Mouse (Mus musculus): ENCODE data around the gene Otop2. TPM values are rescaled to one million over a fixed set of nuclear protein-coding genes. Genes with fewer than 3 reads are reported as not detected.

Gene Otop2
- total and polyA plus RNA-seq, 3 experiments, result not detected

- H3K79me2 ChIP-seq (ENCODE audit: control insufficient read depth, insufficient read depth, low read length, poor library complexity), result no peaks in the 10 kb centered on the region
- H3K4me3 ChIP-seq (ENCODE audit: control insufficient read depth in 1 of 2, insufficient read depth in 1 of 2, low read depth in 2 of 2, low read length in 2 of 2), result no peak overlapping the region
- H3K9ac ChIP-seq (ENCODE audit: control insufficient read depth, low read depth, low read length, poor library complexity, severe bottlenecking), result no peak overlapping the region
- H3K9me3 ChIP-seq (replicated peaks; ENCODE audit: insufficient read depth, low read length), result no peaks in the 10 kb centered on the region
- no peak overlapping the region for H3K27ac ChIP-seq (ENCODE audit: control insufficient read depth, low read depth, low read length)
- no peak for TF ChIP-seq TAL1 (IDR thresholded peaks at IDR 0.05; ENCODE audit: low read length)
- H3K27me3 ChIP-seq (ENCODE audit: control insufficient read depth in 1 of 2, insufficient read depth in 2 of 2, low read length in 2 of 2), result no peaks in the 10 kb centered on the region
- peaks cover 0 to 1% of the 10 kb centered on the region in 2 experiments; a peak in 1 of 4 replicates for H3K36me3 ChIP-seq (ENCODE audit: control insufficient read depth in 1 of 2, insufficient read depth in 2 of 2, low read length in 2 of 2)
- DNase-seq (ENCODE audit: low read depth, low spot score), result no peak
- H3K4me1 ChIP-seq (ENCODE audit: control insufficient read depth in 1 of 2, insufficient read depth in 2 of 2, low read length in 2 of 2), result peaks cover 0 to 1% of the 10 kb centered on the region in 2 experiments; a peak in 2 of 4 replicates
Observed at GRCm38 (mm10) chr11:115285282-115285681, 21.7 kb upstream of the Otop2 start.

DNA sequence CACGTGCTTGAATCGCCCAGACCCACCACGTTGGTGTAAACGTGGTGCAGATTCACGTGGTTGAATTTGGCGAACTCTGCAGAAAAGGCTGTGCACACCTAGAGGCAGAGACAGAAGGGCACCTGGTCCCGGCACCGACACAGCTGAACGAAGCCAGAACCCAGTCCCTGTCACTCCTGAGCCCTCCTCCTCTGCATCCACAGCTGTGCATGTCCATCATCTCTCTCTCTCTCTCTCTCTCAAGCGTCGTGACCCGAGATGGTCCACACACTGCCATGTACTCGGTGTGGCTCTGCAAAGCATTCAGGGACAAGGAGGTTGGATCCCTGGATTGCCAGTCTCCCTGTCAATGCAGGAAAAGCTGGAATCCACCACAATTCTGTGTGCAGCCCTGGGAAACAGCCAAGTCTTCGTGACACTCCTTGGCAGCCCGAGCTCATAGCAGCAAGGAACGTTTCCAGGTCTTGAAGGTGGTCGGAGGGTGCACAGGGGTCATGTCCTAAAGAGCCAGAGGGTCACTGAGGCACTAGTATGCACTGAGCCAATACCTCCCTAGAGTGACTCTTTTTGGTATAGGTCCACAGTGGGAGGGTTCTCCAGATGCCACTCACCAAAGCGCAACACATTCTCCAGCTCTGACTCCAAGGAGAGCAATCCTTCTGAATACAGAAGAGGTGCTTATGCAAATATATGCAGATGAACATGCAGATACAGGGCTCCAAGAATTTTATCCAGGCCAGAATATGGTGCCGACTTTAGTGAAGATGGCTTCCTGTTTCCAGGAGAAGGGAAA is 20.6 kb upstream of the Otop2 start:
- H3K79me2 ChIP-seq (ENCODE audit: control insufficient read depth, insufficient read depth, low read length, poor library complexity), result no peaks in the 10 kb centered on the region
- H3K4me1 ChIP-seq (ENCODE audit: control insufficient read depth in 1 of 2, insufficient read depth in 2 of 2, low read length in 2 of 2), result no peaks in the 10 kb centered on the region
- no peak overlapping the region for H3K4me3 ChIP-seq (ENCODE audit: control insufficient read depth in 1 of 2, insufficient read depth in 1 of 2, low read depth in 2 of 2, low read length in 2 of 2)
- H3K9ac ChIP-seq (ENCODE audit: control insufficient read depth, low read depth, low read length, poor library complexity, severe bottlenecking), result no peak overlapping the region
- H3K27ac ChIP-seq (ENCODE audit: control insufficient read depth, low read depth, low read length), result no peak overlapping the region
- H3K36me3 ChIP-seq (ENCODE audit: control insufficient read depth in 1 of 2, insufficient read depth in 2 of 2, low read length in 2 of 2), result no peaks in the 10 kb centered on the region
- no peaks in the 10 kb centered on the region for H3K27me3 ChIP-seq (ENCODE audit: control insufficient read depth in 1 of 2, insufficient read depth in 2 of 2, low read length in 2 of 2)
- no peak for TF ChIP-seq GATA1 (IDR thresholded peaks at IDR 0.05; ENCODE audit: low read depth, low read length)
- TF ChIP-seq ETS1 (IDR thresholded peaks at IDR 0.05; ENCODE audit: low read depth, low read length), result no peak
- no peak for TF ChIP-seq MAX (IDR thresholded peaks at IDR 0.05; ENCODE audit: low read length)
- no peak for TF ChIP-seq BHLHE40 (IDR thresholded peaks at IDR 0.05; ENCODE audit: borderline replicate concordance, low read depth, low read length)
- no peak for DNase-seq (ENCODE audit: low read depth, low spot score)
- H3K9me3 ChIP-seq (replicated peaks; ENCODE audit: insufficient read depth, low read length), result no peaks in the 10 kb centered on the region

GRCm38 (mm10) chr11:115287386-115287785 is 19.6 kb upstream of the Otop2 start:
- no peaks in the 10 kb centered on the region for H3K36me3 ChIP-seq (ENCODE audit: control insufficient read depth in 1 of 2, insufficient read depth in 2 of 2, low read length in 2 of 2)
- no peaks in the 10 kb centered on the region for H3K4me1 ChIP-seq (ENCODE audit: control insufficient read depth in 1 of 2, insufficient read depth in 2 of 2, low read length in 2 of 2)
- no peak overlapping the region for H3K9ac ChIP-seq (ENCODE audit: control insufficient read depth, low read depth, low read length, poor library complexity, severe bottlenecking)
- H3K79me2 ChIP-seq (ENCODE audit: control insufficient read depth, insufficient read depth, low read length, poor library complexity), result no peaks in the 10 kb centered on the region
- peak; percentile 80 for DNase-seq (ENCODE audit: low read depth, low spot score)
- H3K9me3 ChIP-seq (replicated peaks; ENCODE audit: insufficient read depth, low read length), result no peaks in the 10 kb centered on the region
- no peak for TF ChIP-seq TAL1 (IDR thresholded peaks at IDR 0.05; ENCODE audit: low read length)
- no peaks in the 10 kb centered on the region for H3K27me3 ChIP-seq (ENCODE audit: control insufficient read depth in 1 of 2, insufficient read depth in 2 of 2, low read length in 2 of 2)
- no peak overlapping the region for H3K4me3 ChIP-seq (ENCODE audit: control insufficient read depth in 1 of 2, insufficient read depth in 1 of 2, low read depth in 2 of 2, low read length in 2 of 2)
- no peak overlapping the region for H3K27ac ChIP-seq (ENCODE audit: control insufficient read depth, low read depth, low read length)

- no peaks in the 10 kb centered on the region for H3K36me3 ChIP-seq (ENCODE audit: control insufficient read depth in 1 of 2, insufficient read depth in 2 of 2, low read length in 2 of 2)
- TF ChIP-seq MAX (IDR thresholded peaks at IDR 0.05; ENCODE audit: low read length) (no peak), POLR2AphosphoS5 (IDR thresholded peaks at IDR 0.05; ENCODE audit: borderline replicate concordance, low read depth, low read length) (no peak), JUND (IDR thresholded peaks at IDR 0.05; ENCODE audit: low read depth, low read length) (no peak), MYC (IDR thresholded peaks at IDR 0.05; ENCODE audit: low read depth, low read length) (no peak), HCFC1 (IDR thresholded peaks at IDR 0.05; ENCODE audit: low read depth, low read length) (no peak), TBP (IDR thresholded peaks at IDR 0.05; ENCODE audit: low read depth, low read length) (no peak), RCOR1 (IDR thresholded peaks at IDR 0.05; ENCODE audit: low read depth, low read length) (no peak), CTCF (IDR thresholded peaks at IDR 0.05 in 2 of 3, conservative IDR thresholded peaks at IDR 0.05 in 1 of 3; ENCODE audit: control insufficient read depth in 1 of 3, insufficient read depth in 1 of 3, low read depth in 2 of 3, low read length in 3 of 3, poor library complexity in 1 of 3, severe bottlenecking in 1 of 3) (no peak), NELFE (IDR thresholded peaks at IDR 0.05; ENCODE audit: low read depth, low read length) (no peak), MEF2A (IDR thresholded peaks at IDR 0.05; ENCODE audit: extremely low read depth, insufficient replicate concordance, low read depth, low read length, poor library complexity, severe bottlenecking) (no peak), TAL1 (IDR thresholded peaks at IDR 0.05; ENCODE audit: low read length) (no peak), MAFK (IDR thresholded peaks at IDR 0.05; ENCODE audit: borderline replicate concordance, low read depth, low read length) (no peak)
Observed at GRCm38 (mm10) chr11:115288305-115288704, 18.7 kb upstream of the Otop2 start.

More at GRCm38 (mm10) chr11:115288305-115288704, 18.7 kb upstream of the Otop2 start:
- H3K4me1 ChIP-seq (ENCODE audit: control insufficient read depth in 1 of 2, insufficient read depth in 2 of 2, low read length in 2 of 2), result no peaks in the 10 kb centered on the region
- H3K9me3 ChIP-seq (replicated peaks; ENCODE audit: insufficient read depth, low read length), result no peaks in the 10 kb centered on the region
- H3K27ac ChIP-seq (ENCODE audit: control insufficient read depth, low read depth, low read length), result no peak overlapping the region
- H3K79me2 ChIP-seq (ENCODE audit: control insufficient read depth, insufficient read depth, low read length, poor library complexity), result no peaks in the 10 kb centered on the region
- no peaks in the 10 kb centered on the region for H3K27me3 ChIP-seq (ENCODE audit: control insufficient read depth in 1 of 2, insufficient read depth in 2 of 2, low read length in 2 of 2)
- H3K9ac ChIP-seq (ENCODE audit: control insufficient read depth, low read depth, low read length, poor library complexity, severe bottlenecking), result no peak overlapping the region
- no peak for DNase-seq (ENCODE audit: low read depth, low spot score)
- no peak overlapping the region for H3K4me3 ChIP-seq (ENCODE audit: control insufficient read depth in 1 of 2, insufficient read depth in 1 of 2, low read depth in 2 of 2, low read length in 2 of 2)
